Mouse (Mus musculus): ENCODE measurements around the gene Plxnb1. TPM values are rescaled to one million over a fixed set of nuclear protein-coding genes. Genes with fewer than 3 reads are reported as not detected.

Gene Plxnb1
- total and polyA plus RNA-seq, 3 experiments: 15.7 to 25.0 (median 21.1) TPM

- no peak overlapping the region for H3K9ac ChIP-seq (ENCODE audit: low read depth, low read length)
- H3K27me3 ChIP-seq (ENCODE audit: control insufficient read depth, insufficient read depth, low read length): no peaks in the 10 kb centered on the region
- DNase-seq: no peak
- H3K4me1 ChIP-seq (ENCODE audit: control insufficient read depth, insufficient read depth, low read length): peaks cover 4% of the 10 kb centered on the region
- H3K79me2 ChIP-seq (replicated peaks; ENCODE audit: control insufficient read depth, insufficient read depth, low read length): no peaks in the 10 kb centered on the region
- H3K27ac ChIP-seq: no peak overlapping the region
- intact Hi-C loops (cut with DNase I): no loop called here
- TF ChIP-seq EP300 (IDR thresholded peaks at IDR 0.05; ENCODE audit: insufficient read depth, low read depth, low read length): no peak
- H3K36me3 ChIP-seq (ENCODE audit: control insufficient read depth, insufficient read depth, low read length): no peaks in the 10 kb centered on the region
- no peak overlapping the region for H3K4me3 ChIP-seq
- 79% methylated on average over 20 of the region's 20 CpGs for WGBS
These were observed 5.2 kb downstream of the Plxnb1 start for GRCm38 (mm10) chr9:109100307-109100928.

DNA sequence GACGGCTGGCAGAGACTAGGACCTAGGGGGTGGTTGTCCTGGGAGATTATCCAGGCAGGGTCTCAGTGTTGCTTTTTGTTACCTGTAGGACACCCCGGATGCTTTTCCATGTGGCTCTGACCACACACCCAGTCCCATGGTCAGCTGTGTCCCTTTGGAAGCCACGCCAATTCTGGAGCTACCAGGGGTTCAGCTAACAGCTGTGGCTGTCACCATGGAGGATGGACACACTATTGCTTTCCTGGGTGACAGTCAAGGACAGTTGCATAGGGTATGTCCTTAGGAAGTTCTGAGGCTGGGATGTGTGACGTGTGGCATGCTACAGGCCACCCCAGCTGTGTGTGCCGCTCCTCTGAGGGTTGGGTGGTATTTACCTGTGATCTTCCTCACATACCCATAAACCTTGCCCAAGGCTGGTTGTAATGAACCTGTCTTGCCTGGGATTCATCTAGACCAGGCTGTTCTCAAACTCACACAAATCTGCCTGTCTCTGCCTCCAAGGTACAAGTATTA, 6.8 kb downstream of the Plxnb1 start:
- Histone ChIP-seq H3K36me3 (ENCODE audit: control insufficient read depth, insufficient read depth, low read length) (no peaks in the 10 kb centered on the region), H3K4me3 (no peak overlapping the region), H3K79me2 (replicated peaks; ENCODE audit: control insufficient read depth, insufficient read depth, low read length) (no peaks in the 10 kb centered on the region), H3K9ac (ENCODE audit: low read depth, low read length) (no peak overlapping the region), H3K4me1 (ENCODE audit: control insufficient read depth, insufficient read depth, low read length) (peaks cover 4% of the 10 kb centered on the region), H3K27me3 (ENCODE audit: control insufficient read depth, insufficient read depth, low read length) (no peaks in the 10 kb centered on the region), H3K27ac (no peak overlapping the region)
- DNase-seq: no peak
- 94% methylated on average over 5 of the region's 5 CpGs for WGBS
- TF ChIP-seq POLR2A (IDR thresholded peaks at IDR 0.05; ENCODE audit: insufficient read depth, low read depth, low read length) (no peak), EP300 (IDR thresholded peaks at IDR 0.05; ENCODE audit: insufficient read depth, low read depth, low read length) (no peak), CTCF (IDR thresholded peaks at IDR 0.05) (no peak)
- intact Hi-C loops (cut with DNase I): no loop called here

GRCm38 (mm10) chr9:109102541-109102940, 7.4 kb downstream of the Plxnb1 start:
- intact Hi-C loops (cut with DNase I): no loop called here
- WGBS: 86% methylated on average over 3 of the region's 3 CpGs
- Histone ChIP-seq H3K9ac (ENCODE audit: low read depth, low read length) (no peak overlapping the region), H3K27ac (no peak overlapping the region), H3K4me1 (ENCODE audit: control insufficient read depth, insufficient read depth, low read length) (peaks cover 4% of the 10 kb centered on the region), H3K36me3 (ENCODE audit: control insufficient read depth, insufficient read depth, low read length) (no peaks in the 10 kb centered on the region), H3K79me2 (replicated peaks; ENCODE audit: control insufficient read depth, insufficient read depth, low read length) (no peaks in the 10 kb centered on the region), H3K27me3 (ENCODE audit: control insufficient read depth, insufficient read depth, low read length) (no peaks in the 10 kb centered on the region), H3K4me3 (no peak overlapping the region)
- TF ChIP-seq POLR2A (IDR thresholded peaks at IDR 0.05; ENCODE audit: insufficient read depth, low read depth, low read length): no peak
- no peak for TF ChIP-seq EP300 (IDR thresholded peaks at IDR 0.05; ENCODE audit: insufficient read depth, low read depth, low read length)
- DNase-seq: no peak

DNA sequence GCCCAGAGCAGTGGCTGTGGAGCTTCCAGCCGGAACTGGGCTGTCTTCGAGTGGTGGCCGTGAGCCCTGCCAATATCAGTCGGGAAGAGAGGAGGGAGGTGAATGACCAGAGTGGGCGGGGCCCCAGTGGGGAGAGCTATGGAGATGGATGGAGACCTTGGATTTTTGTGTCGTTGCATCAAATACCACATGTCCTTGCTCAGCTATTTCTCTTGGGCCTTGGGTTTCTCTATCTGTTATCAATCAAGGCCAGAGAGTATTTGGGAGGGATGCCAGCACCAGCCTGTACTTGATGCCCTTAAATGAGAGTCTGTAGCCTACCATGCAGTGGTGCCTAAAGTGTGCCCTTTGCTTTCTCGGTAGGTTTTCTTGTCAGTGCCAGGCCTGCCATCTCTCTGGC, 8.1 kb downstream of the Plxnb1 start:
- no peak for DNase-seq
- WGBS: 46% methylated on average over 7 of the region's 7 CpGs
- TF ChIP-seq CTCF (IDR thresholded peaks at IDR 0.05) (no peak), POLR2A (IDR thresholded peaks at IDR 0.05; ENCODE audit: insufficient read depth, low read depth, low read length) (no peak), EP300 (IDR thresholded peaks at IDR 0.05; ENCODE audit: insufficient read depth, low read depth, low read length) (no peak)
- Histone ChIP-seq H3K27me3 (ENCODE audit: control insufficient read depth, insufficient read depth, low read length) (no peaks in the 10 kb centered on the region), H3K27ac (no peak overlapping the region), H3K4me1 (ENCODE audit: control insufficient read depth, insufficient read depth, low read length) (peaks cover 3% of the 10 kb centered on the region), H3K79me2 (replicated peaks; ENCODE audit: control insufficient read depth, insufficient read depth, low read length) (no peaks in the 10 kb centered on the region), H3K4me3 (no peak overlapping the region), H3K36me3 (ENCODE audit: control insufficient read depth, insufficient read depth, low read length) (no peaks in the 10 kb centered on the region), H3K9ac (ENCODE audit: low read depth, low read length) (no peak overlapping the region)
- intact Hi-C loops (cut with DNase I): no loop called here

DNA sequence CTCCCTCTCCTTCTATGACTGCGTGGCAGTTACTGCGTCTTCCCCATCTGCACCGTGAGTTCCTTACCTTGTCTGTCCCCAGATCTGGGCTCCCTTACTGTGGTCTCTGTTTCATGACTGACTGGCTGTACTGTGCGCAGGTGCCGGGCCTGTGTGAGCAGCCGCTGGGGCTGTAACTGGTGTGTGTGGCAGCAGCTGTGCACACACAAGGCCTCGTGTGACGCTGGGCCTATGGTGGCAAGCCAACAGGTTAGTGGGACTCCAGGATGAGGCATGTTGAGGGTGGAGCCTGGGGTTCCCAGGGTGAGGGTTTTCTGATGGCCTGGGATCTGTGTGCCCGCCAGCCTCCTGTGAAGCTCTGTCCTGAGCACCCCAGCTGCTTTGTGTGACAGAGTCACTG, 8.9 kb downstream of the Plxnb1 start:
- no peaks in the 10 kb centered on the region for H3K27me3 ChIP-seq (ENCODE audit: control insufficient read depth, insufficient read depth, low read length)
- H3K79me2 ChIP-seq (replicated peaks; ENCODE audit: control insufficient read depth, insufficient read depth, low read length): no peaks in the 10 kb centered on the region
- TF ChIP-seq CTCF (IDR thresholded peaks at IDR 0.05): no peak
- TF ChIP-seq POLR2A (IDR thresholded peaks at IDR 0.05; ENCODE audit: insufficient read depth, low read depth, low read length): no peak
- no peak for TF ChIP-seq EP300 (IDR thresholded peaks at IDR 0.05; ENCODE audit: insufficient read depth, low read depth, low read length)
- 93% methylated on average over 9 of the region's 9 CpGs for WGBS
- H3K4me3 ChIP-seq: no peak overlapping the region
- no peak for DNase-seq
- H3K27ac ChIP-seq: no peak overlapping the region
- no peaks in the 10 kb centered on the region for H3K36me3 ChIP-seq (ENCODE audit: control insufficient read depth, insufficient read depth, low read length)
- no peak overlapping the region for H3K9ac ChIP-seq (ENCODE audit: low read depth, low read length)
- intact Hi-C loops (cut with DNase I): no loop called here
- no peaks in the 10 kb centered on the region for H3K4me1 ChIP-seq (ENCODE audit: control insufficient read depth, insufficient read depth, low read length)

DNA sequence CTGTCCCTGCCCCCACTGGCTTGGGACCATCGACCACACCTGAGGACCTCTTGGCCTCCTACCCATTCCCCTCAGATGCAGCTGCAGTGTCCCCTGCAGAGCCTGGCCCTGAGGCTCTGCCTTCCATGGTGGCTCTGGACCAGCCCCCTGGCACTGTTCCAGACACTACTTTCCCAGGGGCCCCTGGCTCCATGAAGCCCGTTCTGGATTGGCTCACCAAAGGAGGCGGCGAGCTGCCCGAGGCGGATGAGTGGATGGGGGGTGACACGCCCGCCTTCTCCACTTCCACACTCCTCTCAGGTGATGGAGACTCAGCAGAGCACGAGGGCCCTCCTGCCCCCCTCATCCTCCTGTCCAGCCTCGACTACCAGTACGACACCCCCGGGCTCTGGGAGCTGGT, 9.8 kb downstream of the Plxnb1 start:
- no peaks in the 10 kb centered on the region for H3K4me1 ChIP-seq (ENCODE audit: control insufficient read depth, insufficient read depth, low read length)
- H3K36me3 ChIP-seq (ENCODE audit: control insufficient read depth, insufficient read depth, low read length): no peaks in the 10 kb centered on the region
- DNase-seq: no peak
- no peaks in the 10 kb centered on the region for H3K79me2 ChIP-seq (replicated peaks; ENCODE audit: control insufficient read depth, insufficient read depth, low read length)
- 64% methylated on average over 12 of the region's 12 CpGs for WGBS
- H3K27ac ChIP-seq: no peak overlapping the region
- no peak for TF ChIP-seq POLR2A (IDR thresholded peaks at IDR 0.05; ENCODE audit: insufficient read depth, low read depth, low read length)
- TF ChIP-seq CTCF (IDR thresholded peaks at IDR 0.05): no peak
- TF ChIP-seq EP300 (IDR thresholded peaks at IDR 0.05; ENCODE audit: insufficient read depth, low read depth, low read length): no peak
- intact Hi-C loops (cut with DNase I): no loop called here
- no peak overlapping the region for H3K9ac ChIP-seq (ENCODE audit: low read depth, low read length)
- no peaks in the 10 kb centered on the region for H3K27me3 ChIP-seq (ENCODE audit: control insufficient read depth, insufficient read depth, low read length)
- no peak overlapping the region for H3K4me3 ChIP-seq
